Mouse (Mus musculus) E14TG2a.4 (cell line): ENCODE measurements around the gene Tenm2.

Experiments used
- H3K27me3 ChIP-seq: 2 replicates; pipeline ENCODE4 v1.6.1; 2014; ENCODE audit warnings: low read length, control low read depth; ENCODE audit not compliant: insufficient read depth
- H3K36me3 ChIP-seq: 2 replicates; pipeline ENCODE4 v1.6.1; 2014; ENCODE audit warnings: low read length, control low read depth; ENCODE audit not compliant: insufficient read depth
- H3K4me1 ChIP-seq: replicated peaks from 2 replicates; pipeline ENCODE4 v1.6.1; 2014; ENCODE audit warnings: low read depth, low read length, control low read depth
- H3K4me3 ChIP-seq: replicated peaks from 2 replicates; pipeline ENCODE4 v1.5.1; 2014; ENCODE audit warnings: mild to moderate bottlenecking, low read length
- H3K9me3 ChIP-seq: 2 replicates; pipeline ENCODE4 v1.6.1; 2014; ENCODE audit warnings: low read length, control low read depth
- CTCF ChIP-seq: conservative IDR thresholded peaks from 2 replicates; pipeline ENCODE4 v1.5.1; 2014; ENCODE audit warnings: low read length
- NANOG ChIP-seq: IDR thresholded peaks from 2 replicates; pipeline ENCODE4 v1.6.1; 2014; ENCODE audit warnings: borderline replicate concordance, low read length, mixed read lengths
- POU5F1 ChIP-seq: IDR thresholded peaks from 2 replicates; pipeline ENCODE4 v1.6.1; 2014; ENCODE audit warnings: low read length, borderline replicate concordance

The Tenm2 gene

DNA sequence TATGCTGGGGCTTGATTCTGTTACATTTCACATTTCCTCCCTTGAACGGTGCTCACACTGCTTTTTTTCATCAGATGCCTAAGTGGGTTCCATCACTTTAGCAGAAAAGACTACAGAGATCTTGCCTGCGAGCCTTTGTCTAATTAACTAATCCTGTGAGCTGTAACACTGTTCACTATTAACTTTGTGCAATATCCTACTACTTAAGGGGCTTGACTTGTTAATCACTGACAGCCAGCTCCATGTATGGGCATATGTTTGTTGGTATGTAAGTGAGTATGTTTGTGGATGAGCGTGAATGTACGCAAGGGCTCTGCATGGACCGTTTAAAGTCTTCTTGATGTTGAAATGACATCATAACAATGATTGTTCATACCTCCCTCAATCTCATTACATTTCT, 277.7 kb downstream of the Tenm2 start:
- H3K9me3 ChIP-seq = no peaks in the 10 kb centered on the region
- TF ChIP-seq NANOG (no peak), CTCF (no peak), POU5F1 (no peak)

DNA sequence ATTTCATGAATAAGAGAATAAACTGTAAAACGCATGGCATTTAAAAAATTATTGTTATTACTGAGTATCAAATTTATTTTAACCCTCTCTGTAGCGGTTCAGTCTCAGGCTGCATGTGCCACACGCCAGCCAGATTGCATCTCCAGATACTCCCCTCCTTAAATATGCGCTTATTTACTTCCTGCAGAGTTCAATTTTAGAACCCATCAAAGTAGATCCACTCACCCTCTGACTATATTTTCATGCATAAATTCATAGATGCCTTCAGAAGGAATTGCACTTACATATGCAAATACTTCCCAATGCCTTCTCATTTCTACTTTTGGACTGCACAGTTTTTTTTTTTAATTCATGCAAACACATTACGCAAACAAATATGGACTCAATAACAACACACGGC, 294.3 kb downstream of the Tenm2 start:
- Histone ChIP-seq H3K4me3 (no peak overlapping the region), H3K9me3 (no peaks in the 10 kb centered on the region), H3K27me3 (no peaks in the 10 kb centered on the region), H3K4me1 (no peaks in the 10 kb centered on the region), H3K36me3 (no peaks in the 10 kb centered on the region)
- TF ChIP-seq CTCF = no peak
- TF ChIP-seq NANOG = no peak
- TF ChIP-seq POU5F1 = no peak

More for the DNA sequence above, 277.7 kb downstream of the Tenm2 start:
- no peak overlapping the region for H3K4me3 ChIP-seq
- no peaks in the 10 kb centered on the region for H3K36me3 ChIP-seq
- H3K4me1 ChIP-seq = no peaks in the 10 kb centered on the region
- H3K27me3 ChIP-seq = no peaks in the 10 kb centered on the region

DNA sequence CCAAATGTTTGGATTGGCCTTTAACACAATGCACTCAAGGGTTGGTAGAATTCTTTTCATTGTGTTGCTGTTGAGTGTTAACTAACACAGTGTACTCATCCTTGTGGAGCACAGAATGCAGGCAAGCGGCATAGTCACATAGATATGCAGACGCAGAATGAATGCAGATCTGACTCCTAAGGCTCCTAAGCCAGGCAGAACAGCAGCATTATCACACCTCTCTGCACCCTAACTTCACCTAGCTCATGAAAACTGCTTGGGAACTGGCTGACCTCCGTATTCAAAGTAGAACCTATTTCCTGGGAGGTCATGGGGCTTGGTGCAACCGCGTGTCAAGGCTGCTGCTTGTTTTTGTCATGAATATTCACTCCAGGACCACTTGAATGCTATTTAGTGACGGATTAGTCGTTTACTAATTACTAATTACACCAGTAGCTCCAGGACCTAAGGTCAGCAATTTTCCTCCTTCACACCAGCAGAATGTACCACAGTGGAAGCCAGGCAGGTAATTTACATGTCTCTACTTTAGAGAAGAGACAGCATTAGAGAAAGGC, 295.1 kb downstream of the Tenm2 start:
- no peaks in the 10 kb centered on the region for H3K36me3 ChIP-seq
- no peak overlapping the region for H3K4me3 ChIP-seq
- H3K4me1 ChIP-seq = no peaks in the 10 kb centered on the region
- no peaks in the 10 kb centered on the region for H3K27me3 ChIP-seq
- TF ChIP-seq POU5F1 (no peak), NANOG (no peak), CTCF (no peak)
- H3K9me3 ChIP-seq = no peaks in the 10 kb centered on the region

DNA sequence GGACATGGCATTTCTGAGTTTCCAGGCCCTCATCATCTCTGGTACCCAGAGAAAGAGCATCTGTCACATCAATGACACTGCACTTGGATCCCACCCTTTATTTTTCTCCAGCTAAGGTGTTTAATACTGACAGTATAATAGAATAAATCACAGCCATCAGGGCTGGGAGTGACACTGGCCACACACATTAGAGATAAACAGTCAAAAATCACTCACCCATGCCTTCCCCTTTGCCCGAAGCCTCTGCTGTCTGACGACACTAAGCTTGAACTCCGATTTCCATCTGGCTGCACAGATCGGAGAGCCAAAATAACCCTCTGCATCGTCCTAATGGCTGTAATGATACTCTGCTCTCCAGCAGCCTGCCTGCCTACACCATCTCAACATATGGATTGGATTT, 305.9 kb downstream of the Tenm2 start:
- no peaks in the 10 kb centered on the region for H3K36me3 ChIP-seq
- no peak overlapping the region for H3K4me3 ChIP-seq
- H3K27me3 ChIP-seq = no peaks in the 10 kb centered on the region
- no peak for TF ChIP-seq CTCF
- no peak for TF ChIP-seq NANOG
- H3K4me1 ChIP-seq = no peaks in the 10 kb centered on the region
- H3K9me3 ChIP-seq = no peaks in the 10 kb centered on the region

GRCm38 (mm10) chr11:36926705-36927406, 308.9 kb downstream of the Tenm2 start:
- H3K4me3 ChIP-seq = no peak overlapping the region
- no peaks in the 10 kb centered on the region for H3K36me3 ChIP-seq
- TF ChIP-seq CTCF = no peak
- no peak for TF ChIP-seq NANOG
- TF ChIP-seq POU5F1 = no peak
- no peaks in the 10 kb centered on the region for H3K27me3 ChIP-seq
- H3K9me3 ChIP-seq = no peaks in the 10 kb centered on the region
- no peaks in the 10 kb centered on the region for H3K4me1 ChIP-seq

DNA sequence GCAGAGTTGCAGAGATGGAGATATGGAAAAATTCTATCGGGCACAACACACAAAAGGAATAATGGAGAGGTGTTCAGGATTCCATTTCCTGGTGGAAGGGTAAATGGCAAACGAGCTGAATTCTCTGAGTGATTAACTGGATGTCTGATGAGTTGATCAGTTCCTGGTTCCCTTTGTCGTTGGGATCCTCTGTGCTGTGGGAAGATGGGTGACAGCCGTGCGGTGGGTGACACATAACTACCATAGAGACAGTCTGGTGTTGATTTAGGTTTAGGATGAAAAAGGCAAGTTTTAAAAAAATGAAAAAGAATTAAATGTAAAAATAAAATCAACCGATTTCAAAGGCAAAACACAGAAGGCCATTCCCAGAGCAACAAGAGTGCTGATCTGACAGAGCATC, 316.5 kb downstream of the Tenm2 start:
- Histone ChIP-seq H3K27me3 (no peaks in the 10 kb centered on the region), H3K9me3 (no peaks in the 10 kb centered on the region), H3K4me1 (no peaks in the 10 kb centered on the region), H3K36me3 (no peaks in the 10 kb centered on the region), H3K4me3 (no peak overlapping the region)
- TF ChIP-seq POU5F1 (no peak), NANOG (no peak), CTCF (no peak)

DNA sequence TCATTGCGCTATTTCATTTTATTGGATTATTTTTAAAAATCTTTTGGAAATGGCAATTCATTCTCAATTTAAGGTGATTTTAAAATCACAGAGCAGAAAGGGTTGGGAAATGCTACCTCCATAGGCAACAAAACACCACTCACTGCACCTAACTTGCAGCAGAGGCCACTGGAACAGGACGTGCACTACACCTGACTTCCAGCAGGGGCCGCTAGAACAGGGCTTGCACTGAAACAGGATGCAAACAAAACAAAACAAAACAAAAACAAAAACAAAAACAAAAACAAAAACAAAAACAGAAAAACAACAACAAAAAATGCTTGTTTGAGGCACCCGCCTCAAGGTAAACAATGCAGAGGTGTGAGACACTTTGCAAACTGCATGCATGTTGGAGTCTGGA, 324.4 kb downstream of the Tenm2 start:
- Histone ChIP-seq H3K36me3 (no peaks in the 10 kb centered on the region), H3K4me3 (no peak overlapping the region), H3K27me3 (no peaks in the 10 kb centered on the region), H3K9me3 (no peaks in the 10 kb centered on the region), H3K4me1 (no peaks in the 10 kb centered on the region)
- TF ChIP-seq CTCF (peak; percentile 84), POU5F1 (no peak)

GRCm38 (mm10) chr11:36909036-36909435, 326.7 kb downstream of the Tenm2 start:
- Histone ChIP-seq H3K9me3 (no peaks in the 10 kb centered on the region), H3K27me3 (no peaks in the 10 kb centered on the region), H3K36me3 (no peaks in the 10 kb centered on the region), H3K4me1 (no peaks in the 10 kb centered on the region), H3K4me3 (no peak overlapping the region)
- TF ChIP-seq NANOG (no peak), CTCF (no peak), POU5F1 (no peak)

DNA sequence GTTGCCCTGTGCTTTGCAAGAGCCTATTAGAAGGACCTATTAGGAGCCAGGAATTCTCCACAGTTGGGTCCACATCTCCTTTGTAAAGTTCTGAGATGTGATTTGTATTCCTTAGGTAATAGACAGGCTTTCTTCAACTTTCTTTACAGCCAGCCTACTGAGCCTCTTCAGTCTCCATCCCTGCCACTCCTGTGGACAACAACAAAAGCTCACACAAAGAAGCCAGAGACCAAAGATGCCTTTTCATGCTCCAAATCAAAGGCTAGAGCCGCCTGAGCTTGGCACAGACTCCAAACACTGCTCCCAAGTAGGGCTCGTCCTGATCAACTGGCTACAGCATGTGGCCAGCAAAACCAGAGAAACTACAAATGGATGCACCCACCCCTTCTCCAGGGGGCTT, 333.5 kb downstream of the Tenm2 start:
- Histone ChIP-seq H3K4me1 (no peaks in the 10 kb centered on the region), H3K9me3 (no peaks in the 10 kb centered on the region), H3K4me3 (no peak overlapping the region), H3K27me3 (no peaks in the 10 kb centered on the region), H3K36me3 (no peaks in the 10 kb centered on the region)
- no peak for TF ChIP-seq NANOG
- TF ChIP-seq POU5F1 = no peak
- TF ChIP-seq CTCF = no peak
